Mouse (Mus musculus) thymus, postnatal 0 days (tissue): Measurements from ENCODE around the gene Lman2l. TPM values are rescaled to one million over a fixed set of nuclear protein-coding genes. Genes with fewer than 3 reads are reported as not detected.
A peak's percentile ranks its signal among the peaks of the same experiment; 100 is the strongest.

Source experiments
- DNase-seq: peaks from one replicate; pipeline ENCODE4 v3.0.0-alpha.2; 2015; ENCODE audit warnings: low spot score
- polyA plus RNA-seq: library from polyadenylated mRNA; unstranded; fragments of >200 nt; fragmentation: Nextera tagmentation; extraction: Ambion mirVana; gene quantifications from 2 replicates; pipeline ENCODE4 v1.2.1, GENCODE M21; 2015

Lman2l gene
- 51.3 and 52.1 TPM in 2 replicates for polyA plus RNA-seq

GRCm38 (mm10) chr1:36444471-36445464 lies at the start of gene Lman2l:
Gene Lman2l (minus strand): TSS chr1:36445271.
- peak; percentile 96 for DNase-seq

- no peak for DNase-seq
These were observed 48.2 kb upstream of the Lman2l start for GRCm38 (mm10) chr1:36493299-36493698.

GRCm38 (mm10) chr1:36492416-36493139 lies 47.5 kb upstream of the Lman2l start:
- DNase-seq: no peak

- DNase-seq: no peak
These were observed 44.6 kb upstream of the Lman2l start for GRCm38 (mm10) chr1:36489661-36490060.

GRCm38 (mm10) chr1:36487111-36487510 lies 42.0 kb upstream of the Lman2l start:
- no peak for DNase-seq

- DNase-seq: no peak
These were observed 40.0 kb upstream of the Lman2l start for GRCm38 (mm10) chr1:36485080-36485479.

GRCm38 (mm10) chr1:36483825-36484224 lies 38.8 kb upstream of the Lman2l start:
- DNase-seq: no peak

- no peak for DNase-seq
These were observed 35.1 kb upstream of the Lman2l start for GRCm38 (mm10) chr1:36479903-36480899.

GRCm38 (mm10) chr1:36478343-36478795 lies 33.3 kb upstream of the Lman2l start:
- no peak for DNase-seq

- DNase-seq: no peak
These were observed 31.4 kb upstream of the Lman2l start for GRCm38 (mm10) chr1:36476426-36476825.

GRCm38 (mm10) chr1:36475480-36476110 lies 30.5 kb upstream of the Lman2l start:
- DNase-seq: no peak

GRCm38 (mm10) chr1:36474646-36475045 lies 29.6 kb upstream of the Lman2l start:
- no peak for DNase-seq

GRCm38 (mm10) chr1:36473211-36473780 lies 28.2 kb upstream of the Lman2l start:
- DNase-seq: no peak

GRCm38 (mm10) chr1:36472106-36472440 lies 27.0 kb upstream of the Lman2l start:
- peak; percentile 38 for DNase-seq

- DNase-seq: peak; percentile 92
These were observed 26.4 kb upstream of the Lman2l start, which contains the start of gene Cnnm4 for GRCm38 (mm10) chr1:36471181-36472105. Gene Cnnm4 (plus strand): TSS chr1:36471620.

- no peak for DNase-seq
These were observed 24.9 kb upstream of the Lman2l start for GRCm38 (mm10) chr1:36469811-36470444.

- no peak for DNase-seq
These were observed 22.4 kb upstream of the Lman2l start for GRCm38 (mm10) chr1:36467446-36467845.

GRCm38 (mm10) chr1:36465641-36466160 lies 20.6 kb upstream of the Lman2l start:
- no peak for DNase-seq
